Mouse (Mus musculus) olfactory bulb, adult 2 months (tissue): Measurements from ENCODE around the gene Syngr4.

Source experiments
- CTCF ChIP-seq: fragments of 200-500 bp; IDR thresholded peaks from 2 replicates; pipeline ENCODE4 v1.5.1; 2012; ENCODE audit warnings: low read depth, mild to moderate bottlenecking, low read length, moderate library complexity; ENCODE audit not compliant: insufficient read depth
- POLR2A ChIP-seq: fragments of 200-500 bp; IDR thresholded peaks from 2 replicates; pipeline ENCODE4 v1.6.1; 2012; ENCODE audit warnings: mild to moderate bottlenecking, low read depth, low read length, moderate library complexity; ENCODE audit not compliant: insufficient read depth

DNA sequence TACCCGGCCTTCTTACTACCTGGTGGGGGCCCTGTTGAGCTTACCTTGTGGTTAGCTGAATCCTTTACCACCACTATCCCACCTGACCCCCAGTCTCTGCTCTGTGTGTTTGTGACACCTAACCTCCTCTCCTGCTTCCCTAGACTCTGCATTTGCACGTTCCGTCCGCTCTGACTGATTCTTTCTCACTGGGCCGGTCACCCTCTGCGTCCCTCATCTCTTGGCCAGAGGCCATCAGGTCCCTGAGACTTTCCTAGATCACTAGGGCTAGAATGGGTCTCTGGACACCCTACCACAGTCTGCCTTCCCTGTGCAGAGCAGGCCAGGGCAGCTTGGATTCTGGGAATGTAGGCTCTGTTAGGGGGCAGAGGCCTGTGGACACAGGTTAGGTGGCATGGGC is 17.6 kb upstream of the Syngr4 start:
- TF ChIP-seq CTCF = no peak
- TF ChIP-seq POLR2A = no peak
